Mouse (Mus musculus) adrenal gland (tissue): ENCODE data around the gene Ano6.

Experiments used
- intact Hi-C: fragments of 180-260 bp; cut with DNase I; formaldehyde crosslinking; loops from one replicate; pipeline ENCODE4 v1.15.1; 2025

Gene Ano6

GRCm38 (mm10) chr15:95966979-95967378, 176.3 kb downstream of the Ano6 start:
- intact Hi-C loops = no loop called here

- intact Hi-C loops = no loop called here
Observed at GRCm38 (mm10) chr15:95967516-95968196, 177.0 kb downstream of the Ano6 start.

- intact Hi-C loops = no loop called here
Observed at GRCm38 (mm10) chr15:95969596-95969995, 179.0 kb downstream of the Ano6 start.

- intact Hi-C loops = no loop called here
Observed at GRCm38 (mm10) chr15:95970176-95970575, 179.5 kb downstream of the Ano6 start.

GRCm38 (mm10) chr15:95970691-95971090, 180.0 kb downstream of the Ano6 start:
- intact Hi-C loops = no loop called here

GRCm38 (mm10) chr15:95971302-95971701, 180.7 kb downstream of the Ano6 start:
- intact Hi-C loops = no loop called here

GRCm38 (mm10) chr15:95972156-95972555, 181.5 kb downstream of the Ano6 start:
- intact Hi-C loops = no loop called here

GRCm38 (mm10) chr15:95972621-95973020, 182.0 kb downstream of the Ano6 start:
- intact Hi-C loops = no loop called here

- intact Hi-C loops = no loop called here
Observed at GRCm38 (mm10) chr15:95974021-95974597, 183.5 kb downstream of the Ano6 start.

- intact Hi-C loops = no loop called here
Observed at GRCm38 (mm10) chr15:95976156-95976876, 185.7 kb downstream of the Ano6 start.

- intact Hi-C loops = no loop called here
Observed at GRCm38 (mm10) chr15:95977169-95977938, 186.7 kb downstream of the Ano6 start.

GRCm38 (mm10) chr15:95977939-95978252, 187.3 kb downstream of the Ano6 start:
- intact Hi-C loops = no loop called here

- intact Hi-C loops = no loop called here
Observed at GRCm38 (mm10) chr15:95980641-95981040, 190.0 kb downstream of the Ano6 start.

- intact Hi-C loops = no loop called here
Observed at GRCm38 (mm10) chr15:95987916-95988315, 197.3 kb downstream of the Ano6 start.

- intact Hi-C loops = no loop called here
Observed at GRCm38 (mm10) chr15:95989496-95990124, 199.0 kb downstream of the Ano6 start.

GRCm38 (mm10) chr15:96002958-96003601, 212.4 kb downstream of the Ano6 start:
- intact Hi-C loops = no loop called here

- intact Hi-C loops = no loop called here
Observed at GRCm38 (mm10) chr15:96011640-96012390, 221.2 kb downstream of the Ano6 start.

GRCm38 (mm10) chr15:96012391-96012775, 221.7 kb downstream of the Ano6 start:
- intact Hi-C loops = no loop called here

GRCm38 (mm10) chr15:96014501-96014900, 223.9 kb downstream of the Ano6 start:
- intact Hi-C loops = no loop called here

- intact Hi-C loops = no loop called here
Observed at GRCm38 (mm10) chr15:96020465-96020864, 229.8 kb downstream of the Ano6 start.
